In the genomic region with DNA sequence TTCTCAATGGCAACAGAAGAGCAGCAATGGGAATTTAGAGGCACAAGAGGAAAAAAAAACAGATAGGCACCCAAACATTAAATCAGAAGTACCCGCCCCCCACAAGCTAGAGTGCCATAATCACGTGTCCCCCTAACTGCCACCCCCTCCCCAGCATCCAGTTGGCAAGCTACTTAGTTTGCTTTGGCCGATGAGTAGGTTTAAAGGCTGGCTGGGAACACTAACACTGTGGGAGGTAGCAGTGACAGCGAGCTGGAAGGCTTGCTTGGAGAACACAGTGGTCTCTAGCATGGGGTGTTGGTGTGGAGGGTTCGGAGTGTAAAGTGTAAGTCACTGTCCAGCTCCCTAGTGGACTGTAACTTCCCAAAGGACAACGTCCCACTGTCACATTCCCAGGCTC, we compare ENCODE assay signal across 20 mouse cellular contexts.
DNase-seq lines count a peak whose midpoint lies in the region; ATAC-seq and TF ChIP-seq lines count a peak whose summit lies in the region.
"Had no signal": no experiment of that assay in that cellular context is flagged by ENCODE, and none has a peak within 500 bp of the region (broad histone marks: within the 10 kb centered on the region; RNA-seq: fewer than 3 reads in every experiment).

No protein-coding gene starts in this region.

- peak; percentile 31 for DNase-seq in forebrain, postnatal 0 days
- no peak for DNase-seq in lung, postnatal 14 days
- DNase-seq in limb, embryonic 10.5 days (ENCODE audit: low spot score), result no peak
- no peak for DNase-seq in adrenal gland, adult 2 months
- DNase-seq in gastrocnemius, postnatal 10 days, result no peak
- DNase-seq: cerebellum, adult 18-20 months; cerebellum, postnatal 36 days; heart, postnatal 36 days; kidney, adult 2 months; kidney, postnatal 36 days; lung, adult 2 months; retina, postnatal 1 day; thymus, adult 18-20 months had no signal

- H3K27me3 ChIP-seq in forebrain, postnatal 0 days (ENCODE audit: insufficient read depth, low read length), result no peaks in the 10 kb centered on the region
- H3K27me3 ChIP-seq in forebrain, embryonic 12.5 days, result no peaks in the 10 kb centered on the region
- H3K27me3 ChIP-seq in lung, embryonic 16.5 days (ENCODE audit: control insufficient read depth, insufficient read depth, low read depth, low read length), result no peaks in the 10 kb centered on the region; the same call in 1 of the 2 replicates
- no peaks in the 10 kb centered on the region for H3K27me3 ChIP-seq in limb, embryonic 10.5 days (ENCODE audit: low read depth, poor library complexity, severe bottlenecking)
- H3K27me3 ChIP-seq in midbrain, embryonic 16.5 days (ENCODE audit: control insufficient read depth, insufficient read depth, low read depth, low read length), result no peaks in the 10 kb centered on the region
- H3K27me3 ChIP-seq: CH12.LX; embryonic facial prominence, embryonic 12.5 days; heart, embryonic 12.5 days had no signal

- peak; percentile 60 for ATAC-seq in forebrain, postnatal 0 days
- no peak for ATAC-seq in forebrain, embryonic 12.5 days (ENCODE audit: low FRiP score)
- ATAC-seq in lung, embryonic 16.5 days (ENCODE audit: low read depth), result peak; percentile 34; the same call in 1 of the 2 replicates
- peak; percentile 54; the same call in 1 of the 2 replicates for ATAC-seq in midbrain, embryonic 16.5 days

- H3K9ac ChIP-seq in forebrain, postnatal 0 days, result no peak overlapping the region
- no peak overlapping the region for H3K9ac ChIP-seq in forebrain, embryonic 12.5 days
- no peak overlapping the region for H3K9ac ChIP-seq in lung, embryonic 16.5 days (ENCODE audit: low read length)
- H3K9ac ChIP-seq in midbrain, embryonic 16.5 days (ENCODE audit: low read depth, low read length), result no peak overlapping the region
- H3K9ac ChIP-seq: embryonic facial prominence, embryonic 12.5 days; heart, embryonic 12.5 days had no signal

- WGBS in forebrain, postnatal 0 days, result 40% methylated on average over 6 of the region's 6 CpGs
- 64% methylated on average over 6 of the region's 6 CpGs for WGBS in forebrain, embryonic 12.5 days
- 53% methylated on average over 6 of the region's 6 CpGs for WGBS in lung, embryonic 16.5 days
- 81% methylated on average over 6 of the region's 6 CpGs for WGBS in limb, embryonic 10.5 days
- WGBS in midbrain, embryonic 16.5 days, result 52% methylated on average over 6 of the region's 6 CpGs

- TF ChIP-seq CTCF in forebrain, postnatal 0 days (IDR thresholded peaks at IDR 0.05; ENCODE audit: low read depth), result no peak

- no peak overlapping the region for H3K4me2 ChIP-seq in forebrain, postnatal 0 days (ENCODE audit: low read depth)
- no peak overlapping the region for H3K4me2 ChIP-seq in forebrain, embryonic 12.5 days
- no peak overlapping the region for H3K4me2 ChIP-seq in lung, embryonic 16.5 days (ENCODE audit: low read depth, low read length)
- H3K4me2 ChIP-seq in midbrain, embryonic 16.5 days (ENCODE audit: low read length), result no peak overlapping the region
- H3K4me2 ChIP-seq: embryonic facial prominence, embryonic 12.5 days; heart, embryonic 12.5 days; liver, embryonic 11.5 days had no signal

- H3K27ac ChIP-seq in forebrain, postnatal 0 days (ENCODE audit: low read depth, low read length), result no peak overlapping the region
- H3K27ac ChIP-seq in forebrain, embryonic 12.5 days, result no peak overlapping the region
- H3K27ac ChIP-seq in lung, embryonic 16.5 days (ENCODE audit: low read length), result no peak overlapping the region
- peak overlapping the region; percentile 61 for H3K27ac ChIP-seq in limb, embryonic 10.5 days
- no peak overlapping the region for H3K27ac ChIP-seq in midbrain, embryonic 16.5 days (ENCODE audit: low read length)
- H3K27ac ChIP-seq: embryonic facial prominence, embryonic 12.5 days had no signal

- no peaks in the 10 kb centered on the region for H3K4me1 ChIP-seq in forebrain, postnatal 0 days (ENCODE audit: insufficient read depth)
- peaks cover 12% of the 10 kb centered on the region for H3K4me1 ChIP-seq in forebrain, embryonic 12.5 days
- H3K4me1 ChIP-seq in lung, embryonic 16.5 days (replicated peaks; ENCODE audit: control insufficient read depth, insufficient read depth, low read length), result peaks cover 5% of the 10 kb centered on the region
- H3K4me1 ChIP-seq in limb, embryonic 10.5 days, result peaks cover 44% of the 10 kb centered on the region
- H3K4me1 ChIP-seq in midbrain, embryonic 16.5 days (ENCODE audit: control insufficient read depth, insufficient read depth, low read length), result 0 out of 2 replicates have a peak, but pooled peaks cover 3% of the 10 kb centered on the region

- no peaks in the 10 kb centered on the region for H3K9me3 ChIP-seq in forebrain, postnatal 0 days (ENCODE audit: low read length)
- H3K9me3 ChIP-seq in forebrain, embryonic 12.5 days, result no peaks in the 10 kb centered on the region
- no peaks in the 10 kb centered on the region for H3K9me3 ChIP-seq in lung, embryonic 16.5 days (ENCODE audit: control insufficient read depth, low read length)
- H3K9me3 ChIP-seq in limb, embryonic 10.5 days (replicated peaks), result no peaks in the 10 kb centered on the region
- H3K9me3 ChIP-seq in midbrain, embryonic 16.5 days (replicated peaks; ENCODE audit: control insufficient read depth, low read length, poor library complexity, severe bottlenecking), result no peaks in the 10 kb centered on the region
- H3K9me3 ChIP-seq: embryonic facial prominence, embryonic 12.5 days; heart, embryonic 12.5 days had no signal

- H3K36me3 ChIP-seq in forebrain, postnatal 0 days (ENCODE audit: insufficient read depth), result no peaks in the 10 kb centered on the region
- H3K36me3 ChIP-seq in forebrain, embryonic 12.5 days (replicated peaks), result no peaks in the 10 kb centered on the region
- no peaks in the 10 kb centered on the region for H3K36me3 ChIP-seq in lung, embryonic 16.5 days (ENCODE audit: control insufficient read depth, insufficient read depth, low read length)
- H3K36me3 ChIP-seq in limb, embryonic 10.5 days, result no peaks in the 10 kb centered on the region
- H3K36me3 ChIP-seq in midbrain, embryonic 16.5 days (ENCODE audit: control insufficient read depth, insufficient read depth, low read length), result no peaks in the 10 kb centered on the region
- H3K36me3 ChIP-seq: embryonic facial prominence, embryonic 12.5 days; heart, embryonic 12.5 days had no signal

- H3K4me3 ChIP-seq in forebrain, postnatal 0 days (ENCODE audit: low read depth, low read length), result no peak overlapping the region
- no peak overlapping the region for H3K4me3 ChIP-seq in forebrain, embryonic 12.5 days (replicated peaks)
- no peak overlapping the region for H3K4me3 ChIP-seq in lung, embryonic 16.5 days (ENCODE audit: low read length)
- H3K4me3 ChIP-seq in limb, embryonic 10.5 days, result no peak overlapping the region
- no peak overlapping the region for H3K4me3 ChIP-seq in midbrain, embryonic 16.5 days (ENCODE audit: low read depth, low read length)
- H3K4me3 ChIP-seq: embryonic facial prominence, embryonic 12.5 days; heart, embryonic 12.5 days had no signal
